Mouse (Mus musculus): ENCODE measurements around the gene Fam186b.

DNA sequence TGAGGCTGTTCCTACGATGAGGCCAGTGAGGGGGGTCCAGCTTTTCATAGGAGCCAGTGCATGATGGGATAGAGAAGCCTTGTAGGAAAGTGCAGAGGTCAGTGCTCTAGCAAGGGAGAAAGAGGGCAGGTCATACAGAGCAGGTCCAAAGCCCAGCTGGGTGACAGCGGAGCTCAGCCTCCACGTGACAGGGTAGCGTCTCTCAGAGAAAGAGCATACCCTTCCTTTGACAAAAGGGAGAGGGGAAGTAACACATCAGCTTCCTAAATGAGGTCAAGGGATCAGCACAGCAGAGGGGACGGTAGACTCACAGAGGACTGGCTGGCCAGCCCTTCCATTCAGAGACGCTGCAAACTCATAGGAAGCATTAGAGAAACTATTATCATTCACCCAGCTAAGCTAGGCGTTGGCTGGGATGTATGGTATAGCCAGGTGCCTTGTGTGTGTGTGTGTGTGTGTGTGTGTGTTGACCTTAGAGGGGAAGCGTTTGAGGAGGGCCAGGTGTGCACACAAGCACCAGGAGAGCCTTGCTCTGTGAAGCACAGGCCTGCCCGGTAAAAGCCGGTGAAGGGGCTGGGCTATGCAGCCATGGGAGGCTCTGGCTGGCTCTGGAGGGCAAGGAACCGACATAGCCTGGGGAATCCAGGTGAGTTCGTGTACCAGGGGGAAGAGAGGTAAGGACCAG, 61.2 kb downstream of the Fam186b start:
- TF ChIP-seq CTCF (IDR thresholded peaks at IDR 0.05) (no peak), POLR2A (IDR thresholded peaks at IDR 0.05; ENCODE audit: insufficient read depth, low read depth, low read length) (no peak)
